Mouse (Mus musculus) megakaryocyte, embryonic 14.5 days (primary cell): ENCODE results near the gene Banp.

Experiments used
- FLI1 ChIP-seq: IDR thresholded peaks from 2 replicates; pipeline ENCODE4 v1.6.1; 2012; ENCODE audit warnings: low read length, inconsistent platforms, mixed read lengths
- GATA1 ChIP-seq: IDR thresholded peaks from 3 replicates; pipeline ENCODE4 v1.6.1; 2012; ENCODE audit warnings: mixed read lengths, low read length, inconsistent platforms, borderline replicate concordance

DNA sequence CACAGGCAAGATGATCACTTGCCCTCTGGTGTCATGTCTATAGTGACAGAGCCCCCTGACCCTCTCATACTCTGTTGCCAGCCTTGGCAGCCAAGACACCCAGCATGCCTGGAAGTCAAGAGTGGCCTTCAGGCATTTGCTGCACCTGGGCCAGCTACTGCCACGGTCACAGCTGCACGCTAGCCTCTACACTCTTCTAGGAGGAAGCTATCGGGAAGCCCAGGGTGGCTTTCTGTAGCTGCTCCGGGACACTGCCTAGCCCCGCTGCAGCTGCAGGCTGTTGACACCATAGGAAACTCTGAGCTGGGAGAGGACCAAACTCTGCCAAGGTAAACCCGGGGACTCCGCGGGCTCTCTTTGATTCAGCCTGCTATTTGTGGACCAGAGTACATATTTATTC is 36.2 kb upstream of the Banp start:
- TF ChIP-seq GATA1: no peak
- TF ChIP-seq FLI1: no peak
